Mouse (Mus musculus): ENCODE measurements around the gene Nudcd3.

DNA sequence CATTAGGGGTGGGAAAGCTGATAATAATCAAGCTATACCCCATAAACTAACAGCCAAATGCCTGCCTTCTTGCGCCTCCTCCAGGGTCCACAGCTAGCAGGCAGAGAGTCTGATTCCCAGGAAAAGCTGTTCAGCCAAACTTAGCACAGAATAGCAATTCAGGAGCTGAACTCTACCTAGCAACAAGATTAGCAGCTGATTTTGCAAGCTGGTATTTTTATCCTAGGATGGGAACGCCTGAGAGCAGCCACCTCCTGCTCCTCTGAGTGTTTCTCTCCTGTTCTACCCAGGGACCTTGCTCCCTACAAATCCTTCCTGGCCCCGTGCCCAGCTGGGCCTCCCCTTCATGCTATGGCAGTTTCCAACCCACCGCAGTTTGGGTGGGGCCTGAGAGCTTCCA lies 113.2 kb downstream of the Nudcd3 start:
- TF ChIP-seq CTCF (IDR thresholded peaks at IDR 0.05 in 2 of 3, conservative IDR thresholded peaks at IDR 0.05 in 1 of 3; ENCODE audit: control insufficient read depth in 1 of 3, insufficient read depth in 1 of 3, low read depth in 2 of 3, low read length in 3 of 3, poor library complexity in 1 of 3, severe bottlenecking in 1 of 3) (no peak), TBP (IDR thresholded peaks at IDR 0.05; ENCODE audit: low read depth, low read length) (no peak), EP300 (IDR thresholded peaks at IDR 0.05; ENCODE audit: low read depth in 1 of 2, low read length in 2 of 2) (no peak), USF2 (IDR thresholded peaks at IDR 0.05; ENCODE audit: borderline replicate concordance in 1 of 2, insufficient read depth in 1 of 2, low read depth in 1 of 2, low read length in 2 of 2) (no peak), GABPA (IDR thresholded peaks at IDR 0.05; ENCODE audit: low read depth, low read length) (no peak)

Data from MEL (cell line).